Mouse (Mus musculus) forebrain, postnatal 0 days (tissue): ENCODE data around the gene Doc2b. TPM values are rescaled to one million over a fixed set of nuclear protein-coding genes. Genes with fewer than 3 reads are reported as not detected.

Source experiments
- ATAC-seq: fragments of 200-750 bp; cut with Nextera tagmentation; 2 replicates; pipeline ENCODE4 v1.8.0; 2017; ENCODE audit warnings: mild to moderate bottlenecking, moderate library complexity
- DNase-seq: peaks from one replicate; pipeline ENCODE4 v3.0.0-alpha.2; 2015
- H3K27ac ChIP-seq: fragments of 300-500 bp; sonication (generic); 2 replicates; pipeline ENCODE4 v1.5.1; 2014; ENCODE audit warnings: low read depth, mild to moderate bottlenecking, antibody characterized with exemption, low read length, moderate library complexity, mixed read lengths
- H3K27me3 ChIP-seq: fragments of 300-500 bp; sonication (generic); 2 replicates; pipeline ENCODE4 v1.6.1; 2014; ENCODE audit warnings: mild to moderate bottlenecking, low read length, mixed read lengths; ENCODE audit not compliant: insufficient read depth
- H3K36me3 ChIP-seq: fragments of 300-500 bp; sonication (generic); 2 replicates; pipeline ENCODE4 v1.6.1; 2014; ENCODE audit warnings: mild to moderate bottlenecking, moderate library complexity; ENCODE audit not compliant: insufficient read depth
- H3K4me1 ChIP-seq: fragments of 300-500 bp; sonication (generic); 2 replicates; pipeline ENCODE4 v1.6.1; 2014; ENCODE audit warnings: antibody characterized with exemption; ENCODE audit not compliant: insufficient read depth
- H3K4me2 ChIP-seq: fragments of 300-500 bp; sonication (generic); 2 replicates; pipeline ENCODE4 v1.6.1; 2014; ENCODE audit warnings: low read depth, mild to moderate bottlenecking, moderate library complexity
- H3K4me3 ChIP-seq: fragments of 300-500 bp; sonication (generic); 2 replicates; pipeline ENCODE4 v1.5.1; 2014; ENCODE audit warnings: low read depth, low read length, mixed read lengths
- H3K9ac ChIP-seq: fragments of 300-500 bp; sonication (generic); 2 replicates; pipeline ENCODE4 v1.6.1; 2014; ENCODE audit warnings: mild to moderate bottlenecking
- H3K9me3 ChIP-seq: fragments of 300-500 bp; sonication (generic); 2 replicates; pipeline ENCODE4 v1.6.1; 2016; ENCODE audit warnings: low read length
- CTCF ChIP-seq: sonication (generic); IDR thresholded peaks from 2 replicates; pipeline ENCODE4 v1.5.1; 2016; ENCODE audit warnings: antibody characterized with exemption, control low read depth, low read depth
- WGBS: fragments of 180-500 bp; shearing (Covaris S2); extraction: QIAGEN DNeasy Blood & Tissue Kit; methylation state at CpG from one replicate; pipeline ENCODE4 v1.1.7; 2014; 5-methylcytosine and 5-hydroxymethylcytosine counted together
- polyA plus RNA-seq: library from polyadenylated mRNA; unstranded; fragments of >200 nt; fragmentation: Nextera tagmentation; extraction: Ambion mirVana; gene quantifications from 2 replicates; pipeline ENCODE4 v1.2.1, GENCODE M21; 2015
- total RNA-seq: library from RNA; depleted of rRNA; stranded (reverse); fragments of >200 nt; gene quantifications from 2 replicates; pipeline ENCODE4 v1.2.3, GENCODE M21; 2014

Gene Doc2b
- total and polyA plus RNA-seq, 2 experiments from 2014 or later = 5.3 to 16.2 TPM

DNA sequence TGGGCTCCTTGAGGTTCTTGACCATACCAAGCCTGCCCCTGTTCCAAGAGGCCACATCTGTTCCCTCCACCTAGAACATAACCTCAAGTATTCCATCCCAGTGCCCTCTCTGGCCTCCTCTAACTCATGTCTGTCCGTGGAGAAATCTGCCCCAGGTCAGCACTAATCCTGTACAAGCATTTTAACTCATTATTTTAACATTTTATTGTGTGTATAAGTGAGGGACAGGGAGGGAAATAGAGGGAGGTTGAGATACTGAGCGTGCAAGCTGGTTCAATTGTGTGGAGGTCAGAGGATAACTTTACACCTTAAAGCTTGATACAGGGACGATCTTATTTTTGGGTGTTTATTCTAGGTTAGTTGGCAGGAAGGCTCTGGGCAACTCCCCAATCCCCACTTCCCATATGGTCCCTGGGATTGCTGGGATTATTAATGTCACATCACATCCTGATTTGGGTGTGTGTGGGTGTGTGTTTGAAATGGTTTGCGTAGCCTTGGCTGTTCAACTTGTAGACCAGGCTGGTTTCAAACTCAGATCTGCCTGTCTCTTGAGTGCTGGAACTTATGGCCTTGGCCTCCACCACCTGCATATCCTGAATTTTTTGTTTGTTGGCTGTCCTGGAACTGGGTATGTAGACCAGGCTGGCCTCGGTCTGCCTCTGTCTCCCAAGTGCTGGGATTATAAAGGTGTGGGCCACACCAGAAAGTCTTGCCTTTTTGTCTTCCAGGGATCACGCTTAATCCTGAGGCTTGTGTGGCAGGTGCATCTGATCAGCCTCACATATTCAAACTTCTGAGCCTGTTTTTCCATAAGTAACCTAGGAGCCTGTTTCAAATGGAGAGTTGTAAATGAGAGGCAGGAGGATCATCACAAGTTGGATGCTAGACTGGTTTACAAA is 27.5 kb downstream of the Doc2b start:
- no peaks in the 10 kb centered on the region for H3K27me3 ChIP-seq
- WGBS = 42% methylated on average over 6 of the region's 6 CpGs
- no peak overlapping the region for H3K9ac ChIP-seq
- peaks cover 30% of the 10 kb centered on the region for H3K36me3 ChIP-seq
- H3K4me3 ChIP-seq = no peak overlapping the region
- no peak overlapping the region for H3K4me2 ChIP-seq
- H3K9me3 ChIP-seq = no peaks in the 10 kb centered on the region
- no peak for TF ChIP-seq CTCF
- no peaks in the 10 kb centered on the region for H3K4me1 ChIP-seq
- peak; percentile 8; the same call in 1 of the 2 replicates for ATAC-seq
- H3K27ac ChIP-seq = no peak overlapping the region
- peak; percentile 39 for DNase-seq

DNA sequence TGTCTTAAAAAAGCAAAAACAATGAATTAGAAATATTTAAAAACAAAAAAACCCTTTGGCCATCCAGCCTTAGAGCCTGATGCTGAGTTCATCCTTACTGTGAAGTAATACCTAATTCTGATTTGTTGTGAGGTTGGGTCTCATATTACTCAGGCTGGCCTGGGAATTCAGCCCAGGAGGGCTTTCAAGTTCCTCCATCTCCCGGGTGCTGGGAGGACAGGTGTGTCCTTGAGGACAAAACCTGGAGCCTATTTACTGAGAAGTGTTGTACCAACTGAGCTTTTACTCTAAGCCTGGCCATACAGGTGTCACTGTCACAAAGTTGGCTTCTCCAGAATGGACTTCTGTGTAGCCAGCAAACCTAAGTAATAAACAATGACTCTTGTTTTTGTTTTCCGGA is 28.8 kb downstream of the Doc2b start:
- TF ChIP-seq CTCF = no peak
- Histone ChIP-seq H3K4me1 (no peaks in the 10 kb centered on the region), H3K9ac (no peak overlapping the region), H3K9me3 (no peaks in the 10 kb centered on the region), H3K4me3 (no peak overlapping the region), H3K27me3 (no peaks in the 10 kb centered on the region), H3K4me2 (no peak overlapping the region), H3K36me3 (peaks cover 30% of the 10 kb centered on the region), H3K27ac (no peak overlapping the region; the same call in 1 of the 2 replicates)
- 61% methylated on average over 2 of the region's 2 CpGs for whole genome bisulfite sequencing
- ATAC-seq (no peak), DNase-seq (no peak)

DNA sequence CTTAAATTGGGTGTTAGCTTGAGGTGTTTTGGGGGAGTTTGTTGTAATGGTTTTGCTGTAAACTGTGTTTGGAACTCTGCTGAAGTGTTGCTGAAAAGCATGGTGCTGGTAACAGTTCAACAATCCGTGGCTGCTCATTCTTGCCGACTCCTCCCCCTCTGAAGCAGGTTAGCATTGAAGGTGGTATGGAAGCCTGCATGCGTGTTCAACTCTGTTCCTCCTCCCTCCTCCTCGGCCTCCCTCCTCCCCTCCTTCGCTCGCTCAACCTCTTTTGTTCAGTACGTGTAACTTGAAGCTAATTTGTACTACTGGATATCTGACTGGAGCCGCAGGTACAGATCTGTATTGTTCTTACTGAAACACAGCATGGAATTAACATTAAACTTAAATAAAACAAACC is 30.7 kb downstream of the Doc2b start:
- peaks cover 43% of the 10 kb centered on the region for H3K36me3 ChIP-seq
- H3K4me3 ChIP-seq = no peak overlapping the region
- no peak for ATAC-seq
- 75% methylated on average over 8 of the region's 8 CpGs for WGBS
- no peaks in the 10 kb centered on the region for H3K9me3 ChIP-seq
- H3K9ac ChIP-seq = no peak overlapping the region
- no peak overlapping the region for H3K27ac ChIP-seq
- no peaks in the 10 kb centered on the region for H3K27me3 ChIP-seq
- H3K4me1 ChIP-seq = no peaks in the 10 kb centered on the region
- TF ChIP-seq CTCF = no peak
- DNase-seq = no peak
- H3K4me2 ChIP-seq = no peak overlapping the region

DNA sequence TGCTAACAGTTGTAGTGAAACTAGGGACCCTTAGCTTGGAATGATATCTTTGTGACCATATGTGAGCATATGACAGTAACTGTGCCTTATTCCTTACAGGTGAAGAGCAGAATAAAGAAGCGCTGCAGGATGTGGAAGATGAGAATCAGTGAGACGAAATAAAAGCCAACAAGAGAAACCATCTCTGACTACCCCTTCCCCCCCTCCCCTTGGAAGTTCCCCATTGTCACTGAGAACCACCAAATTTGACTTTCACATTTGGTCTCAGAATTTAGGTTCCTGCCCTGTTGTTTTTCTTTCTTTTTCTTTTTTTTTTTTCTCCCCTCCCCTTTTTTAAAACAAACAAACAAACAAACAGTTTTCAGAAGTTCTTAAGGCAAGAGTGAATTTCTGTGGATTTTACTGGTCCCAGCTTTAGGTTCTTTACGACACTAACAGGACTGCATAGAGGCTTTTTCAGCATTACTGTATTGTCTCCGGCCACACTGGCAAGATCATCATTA is 31.3 kb downstream of the Doc2b start:
- Histone ChIP-seq H3K4me2 (no peak overlapping the region), H3K4me1 (no peaks in the 10 kb centered on the region), H3K27ac (no peak overlapping the region), H3K36me3 (peaks cover 48% of the 10 kb centered on the region), H3K4me3 (no peak overlapping the region), H3K9ac (no peak overlapping the region), H3K27me3 (no peaks in the 10 kb centered on the region), H3K9me3 (no peaks in the 10 kb centered on the region)
- no peak for DNase-seq
- TF ChIP-seq CTCF = no peak
- WGBS = 77% methylated on average over 4 of the region's 4 CpGs
- ATAC-seq = no peak

DNA sequence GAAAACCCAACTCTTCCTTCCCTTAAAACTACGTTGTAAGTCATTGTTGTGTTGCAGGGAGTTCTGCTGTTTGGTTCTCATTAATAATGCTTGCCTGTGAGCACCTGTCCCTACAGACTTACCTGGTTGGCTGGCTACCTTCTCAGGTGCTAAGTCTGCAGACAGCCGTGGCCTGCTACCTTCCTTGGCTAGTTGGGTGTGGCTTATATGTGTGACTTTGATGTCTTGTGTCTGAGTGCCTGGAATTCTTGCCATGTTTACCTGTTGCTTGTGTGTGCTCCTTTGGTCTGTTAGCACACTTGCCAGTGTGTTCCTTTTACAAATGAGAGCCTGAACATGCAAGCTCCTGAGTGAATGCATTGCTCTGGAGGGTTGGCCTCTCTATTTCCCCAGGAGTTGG is 33.1 kb downstream of the Doc2b start:
- Histone ChIP-seq H3K27ac (no peak overlapping the region), H3K9ac (no peak overlapping the region), H3K4me2 (no peak overlapping the region), H3K9me3 (no peaks in the 10 kb centered on the region), H3K4me1 (no peaks in the 10 kb centered on the region), H3K27me3 (no peaks in the 10 kb centered on the region), H3K36me3 (peaks cover 60% of the 10 kb centered on the region), H3K4me3 (no peak overlapping the region)
- ATAC-seq = no peak
- TF ChIP-seq CTCF = no peak
- no peak for DNase-seq
- WGBS = 86% methylated on average over 2 of the region's 2 CpGs

DNA sequence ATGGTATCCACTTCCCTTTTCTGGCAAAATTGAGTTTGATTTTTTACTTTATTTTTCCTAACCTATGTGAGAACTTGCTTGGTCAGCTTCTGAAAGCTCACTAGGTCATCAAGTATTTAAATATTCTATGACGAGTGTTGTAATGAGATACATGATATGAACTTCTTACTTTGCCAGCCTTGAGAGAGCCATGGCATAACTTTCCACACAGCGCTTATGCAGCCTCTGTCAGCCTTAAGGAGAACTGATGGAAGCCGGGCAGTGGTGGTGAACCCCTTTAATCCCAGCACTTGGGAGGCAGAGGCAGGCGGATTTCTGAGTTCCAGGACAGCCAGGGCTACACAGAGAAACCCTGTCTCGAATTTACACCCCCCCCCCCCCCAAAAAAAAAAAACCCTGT is 35.1 kb downstream of the Doc2b start:
- 98% methylated on average over 5 of the region's 5 CpGs for WGBS
- peaks cover 56% of the 10 kb centered on the region for H3K36me3 ChIP-seq

DNA sequence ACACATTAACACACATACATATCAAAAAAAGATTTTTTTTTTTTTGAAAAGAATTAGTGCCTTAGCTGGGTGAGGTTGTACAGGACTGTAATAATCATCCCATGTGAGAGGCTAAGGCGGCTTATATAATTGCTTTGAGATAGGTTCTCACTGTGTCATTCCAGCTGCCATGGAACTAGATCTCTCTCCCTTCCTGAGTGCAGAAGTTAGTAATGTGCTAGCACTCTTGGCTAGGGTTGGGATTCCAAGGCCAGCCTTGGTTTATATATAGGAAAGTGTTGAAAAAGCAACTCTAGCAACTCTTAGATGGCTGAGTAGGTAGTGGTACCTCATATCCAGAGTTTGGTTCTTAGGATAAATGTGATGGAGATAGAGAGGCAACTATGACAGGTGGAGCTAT is 37.3 kb downstream of the Doc2b start:
- Histone ChIP-seq H3K4me2 (no peak overlapping the region), H3K27me3 (no peaks in the 10 kb centered on the region), H3K27ac (no peak overlapping the region), H3K9me3 (no peaks in the 10 kb centered on the region), H3K4me1 (no peaks in the 10 kb centered on the region), H3K9ac (no peak overlapping the region), H3K4me3 (no peak overlapping the region), H3K36me3 (peaks cover 45% of the 10 kb centered on the region)
- no peak for DNase-seq
- no peak for TF ChIP-seq CTCF
- no peak for ATAC-seq
- 93% methylated on average over 1 of the region's 1 CpGs for WGBS

More for the DNA sequence above, 35.1 kb downstream of the Doc2b start:
- DNase-seq = no peak
- Histone ChIP-seq H3K27ac (no peak overlapping the region), H3K4me1 (no peaks in the 10 kb centered on the region), H3K4me2 (no peak overlapping the region), H3K27me3 (no peaks in the 10 kb centered on the region), H3K4me3 (no peak overlapping the region), H3K9ac (no peak overlapping the region), H3K9me3 (no peaks in the 10 kb centered on the region)
- no peak for TF ChIP-seq CTCF
- no peak for ATAC-seq
